Mouse (Mus musculus): ENCODE results near the gene Swap70. TPM values are rescaled to one million over a fixed set of nuclear protein-coding genes. Genes with fewer than 3 reads are reported as not detected.

The Swap70 gene
- polyA plus RNA-seq, 1 experiment from 2014 or later, result 23.3 TPM

- DNase-seq (ENCODE audit: low spot score), result no peak
These were observed 36.9 kb downstream of the Swap70 start for GRCm38 (mm10) chr7:110258196-110258950.

DNA sequence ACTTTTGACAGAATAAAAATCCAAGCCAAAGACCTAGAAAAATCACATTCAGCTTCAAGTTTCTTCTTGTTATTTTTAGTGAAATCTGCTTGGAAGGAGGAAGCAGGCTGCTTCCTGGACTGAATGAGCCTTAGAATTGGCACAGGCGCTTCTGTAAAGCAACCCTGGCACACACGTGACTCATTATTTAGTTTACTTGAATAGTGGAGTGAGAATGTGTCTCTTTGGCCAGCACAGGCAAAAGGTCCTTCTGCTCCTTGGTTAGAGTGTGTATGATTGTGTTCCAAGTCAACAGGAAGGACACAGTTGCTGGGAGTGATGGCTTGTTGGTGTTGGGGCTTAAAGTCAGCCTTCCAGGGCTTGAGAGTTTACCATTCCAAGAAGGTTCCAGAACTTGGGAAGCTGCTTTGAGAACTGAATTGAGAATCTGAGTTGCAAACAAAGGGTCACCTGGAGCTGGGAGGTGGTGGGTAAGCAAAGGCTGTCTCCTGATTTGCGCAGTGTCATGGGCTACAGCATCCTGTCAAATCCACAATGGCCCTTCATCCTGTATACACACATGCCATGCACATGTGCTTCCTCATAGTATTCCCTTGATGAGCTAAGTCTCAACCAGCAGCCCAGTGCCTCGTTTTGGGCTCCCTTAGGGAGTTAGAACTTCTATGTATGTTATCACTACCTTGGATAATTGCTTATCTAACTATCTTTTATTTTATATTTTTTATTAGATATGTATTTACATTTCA, 38.6 kb downstream of the Swap70 start:
- no peak overlapping the region for H3K4me2 ChIP-seq (ENCODE audit: low read length)
- ATAC-seq (replicated peaks; ENCODE audit: low FRiP score, low read depth), result 0 out of 2 replicates have a peak, but pooled peaks have one; percentile 43
- DNase-seq (ENCODE audit: low spot score), result peak; percentile 72
- no peaks in the 10 kb centered on the region for H3K9me3 ChIP-seq (replicated peaks; ENCODE audit: low read length)
- peaks cover 10% of the 10 kb centered on the region; the same call in 1 of the 2 replicates for H3K4me1 ChIP-seq (replicated peaks; ENCODE audit: insufficient read depth, low read length)
- no peaks in the 10 kb centered on the region for H3K27me3 ChIP-seq (ENCODE audit: insufficient read depth, low read length)
- no peak overlapping the region for H3K4me3 ChIP-seq (replicated peaks; ENCODE audit: low read depth, low read length)
- H3K36me3 ChIP-seq (ENCODE audit: insufficient read depth, low read length), result no peaks in the 10 kb centered on the region
- peak overlapping the region; percentile 60 for H3K27ac ChIP-seq
- TF ChIP-seq CTCF (IDR thresholded peaks at IDR 0.05; ENCODE audit: low read depth), result no peak
- WGBS, result 67% methylated on average over 4 of the region's 4 CpGs
- no peak overlapping the region for H3K9ac ChIP-seq (ENCODE audit: low read depth, low read length)

More at GRCm38 (mm10) chr7:110258196-110258950, 36.9 kb downstream of the Swap70 start:
- Histone ChIP-seq H3K9ac (ENCODE audit: low read depth, low read length) (no peak overlapping the region), H3K4me3 (replicated peaks; ENCODE audit: low read depth, low read length) (no peak overlapping the region), H3K36me3 (ENCODE audit: insufficient read depth, low read length) (no peaks in the 10 kb centered on the region), H3K4me1 (replicated peaks; ENCODE audit: insufficient read depth, low read length) (peaks cover 10% of the 10 kb centered on the region; the same call in 1 of the 2 replicates), H3K27ac (peak overlapping the region; percentile 58; the same call in 1 of the 2 replicates), H3K9me3 (replicated peaks; ENCODE audit: low read length) (no peaks in the 10 kb centered on the region), H3K4me2 (ENCODE audit: low read length) (no peak overlapping the region), H3K27me3 (ENCODE audit: insufficient read depth, low read length) (no peaks in the 10 kb centered on the region)
- WGBS, result 52% methylated on average over 11 of the region's 11 CpGs
- TF ChIP-seq CTCF (IDR thresholded peaks at IDR 0.05; ENCODE audit: low read depth), result no peak
- 0 out of 2 replicates have a peak, but pooled peaks have one; percentile 54 for ATAC-seq (replicated peaks; ENCODE audit: low FRiP score, low read depth)

DNA sequence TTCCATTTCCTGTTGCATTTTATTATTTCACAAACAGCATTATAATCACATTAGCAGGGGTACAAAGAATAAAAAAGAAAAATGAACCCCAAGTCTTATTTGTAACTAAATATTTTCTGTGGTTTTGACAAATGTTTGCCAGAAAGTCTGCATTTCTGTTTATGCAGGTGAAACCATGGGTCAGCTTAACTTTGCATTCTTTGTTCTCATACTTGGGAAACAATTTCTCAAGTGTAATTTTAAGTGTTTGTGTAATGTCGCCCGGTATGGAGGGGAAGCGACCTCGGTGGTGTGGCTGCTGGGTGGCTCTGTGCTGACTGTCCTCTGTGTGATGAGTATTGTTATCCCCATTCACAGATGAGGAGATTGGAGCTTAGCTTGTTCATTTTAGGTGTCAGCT, 40.3 kb downstream of the Swap70 start:
- Histone ChIP-seq H3K27me3 (ENCODE audit: insufficient read depth, low read length) (no peaks in the 10 kb centered on the region), H3K9ac (ENCODE audit: low read depth, low read length) (no peak overlapping the region), H3K4me3 (replicated peaks; ENCODE audit: low read depth, low read length) (no peak overlapping the region), H3K4me1 (replicated peaks; ENCODE audit: insufficient read depth, low read length) (peaks cover 9% of the 10 kb centered on the region; the same call in 1 of the 2 replicates), H3K36me3 (ENCODE audit: insufficient read depth, low read length) (no peaks in the 10 kb centered on the region), H3K4me2 (ENCODE audit: low read length) (no peak overlapping the region), H3K9me3 (replicated peaks; ENCODE audit: low read length) (no peaks in the 10 kb centered on the region), H3K27ac (no peak overlapping the region; the same call in 1 of the 2 replicates)
- 74% methylated on average over 4 of the region's 4 CpGs for WGBS
- TF ChIP-seq CTCF (IDR thresholded peaks at IDR 0.05; ENCODE audit: low read depth), result no peak
- ATAC-seq (replicated peaks; ENCODE audit: low FRiP score, low read depth) (no peak), DNase-seq (ENCODE audit: low spot score) (no peak)

- WGBS, result 81% methylated on average over 1 of the region's 1 CpGs
- no peak for DNase-seq (ENCODE audit: low spot score)
- Histone ChIP-seq H3K4me2 (ENCODE audit: low read length) (no peak overlapping the region), H3K9ac (ENCODE audit: low read depth, low read length) (no peak overlapping the region), H3K27ac (no peak overlapping the region), H3K4me1 (replicated peaks; ENCODE audit: insufficient read depth, low read length) (peaks cover 5% of the 10 kb centered on the region; the same call in 1 of the 2 replicates), H3K4me3 (replicated peaks; ENCODE audit: low read depth, low read length) (no peak overlapping the region), H3K36me3 (ENCODE audit: insufficient read depth, low read length) (no peaks in the 10 kb centered on the region), H3K9me3 (replicated peaks; ENCODE audit: low read length) (no peaks in the 10 kb centered on the region), H3K27me3 (ENCODE audit: insufficient read depth, low read length) (no peaks in the 10 kb centered on the region)
- no peak for ATAC-seq (replicated peaks; ENCODE audit: low FRiP score, low read depth)
- TF ChIP-seq CTCF (IDR thresholded peaks at IDR 0.05; ENCODE audit: low read depth), result no peak
These were observed 41.1 kb downstream of the Swap70 start for GRCm38 (mm10) chr7:110262661-110263060.

- Histone ChIP-seq H3K4me3 (replicated peaks; ENCODE audit: low read depth, low read length) (no peak overlapping the region), H3K27me3 (ENCODE audit: insufficient read depth, low read length) (no peaks in the 10 kb centered on the region), H3K4me1 (replicated peaks; ENCODE audit: insufficient read depth, low read length) (peaks cover under 1% of the 10 kb centered on the region; the same call in 1 of the 2 replicates), H3K4me2 (ENCODE audit: low read length) (no peak overlapping the region), H3K27ac (no peak overlapping the region), H3K9ac (ENCODE audit: low read depth, low read length) (no peak overlapping the region), H3K36me3 (ENCODE audit: insufficient read depth, low read length) (no peaks in the 10 kb centered on the region), H3K9me3 (replicated peaks; ENCODE audit: low read length) (no peaks in the 10 kb centered on the region)
- no peak for TF ChIP-seq CTCF (IDR thresholded peaks at IDR 0.05; ENCODE audit: low read depth)
- no peak for ATAC-seq (replicated peaks; ENCODE audit: low FRiP score, low read depth)
- DNase-seq (ENCODE audit: low spot score), result no peak
- 58% methylated on average over 1 of the region's 1 CpGs for WGBS
These were observed 42.0 kb downstream of the Swap70 start for GRCm38 (mm10) chr7:110263474-110263873.

GRCm38 (mm10) chr7:110265796-110266195, 44.3 kb downstream of the Swap70 start:
- peak; percentile 95 for DNase-seq (ENCODE audit: low spot score)
- 0 out of 2 replicates have a peak, but pooled peaks have one; percentile 40 for ATAC-seq (replicated peaks; ENCODE audit: low FRiP score, low read depth)
- 24% methylated on average over 7 of the region's 7 CpGs for WGBS

More at GRCm38 (mm10) chr7:110265796-110266195, 44.3 kb downstream of the Swap70 start:
- no peak overlapping the region for H3K4me3 ChIP-seq (replicated peaks; ENCODE audit: low read depth, low read length)
- no peak overlapping the region for H3K9ac ChIP-seq (ENCODE audit: low read depth, low read length)
- peak; percentile 99 for TF ChIP-seq CTCF (IDR thresholded peaks at IDR 0.05; ENCODE audit: low read depth)
- H3K4me2 ChIP-seq (ENCODE audit: low read length), result no peak overlapping the region
- no peak overlapping the region for H3K27ac ChIP-seq
- H3K9me3 ChIP-seq (replicated peaks; ENCODE audit: low read length), result no peaks in the 10 kb centered on the region
- no peaks in the 10 kb centered on the region for H3K27me3 ChIP-seq (ENCODE audit: insufficient read depth, low read length)
- H3K36me3 ChIP-seq (ENCODE audit: insufficient read depth, low read length), result no peaks in the 10 kb centered on the region
- H3K4me1 ChIP-seq (replicated peaks; ENCODE audit: insufficient read depth, low read length), result no peaks in the 10 kb centered on the region

Measured in kidney, postnatal 0 days (tissue).